Mouse (Mus musculus): ENCODE data around the gene Vps29.

Gene Vps29

DNA sequence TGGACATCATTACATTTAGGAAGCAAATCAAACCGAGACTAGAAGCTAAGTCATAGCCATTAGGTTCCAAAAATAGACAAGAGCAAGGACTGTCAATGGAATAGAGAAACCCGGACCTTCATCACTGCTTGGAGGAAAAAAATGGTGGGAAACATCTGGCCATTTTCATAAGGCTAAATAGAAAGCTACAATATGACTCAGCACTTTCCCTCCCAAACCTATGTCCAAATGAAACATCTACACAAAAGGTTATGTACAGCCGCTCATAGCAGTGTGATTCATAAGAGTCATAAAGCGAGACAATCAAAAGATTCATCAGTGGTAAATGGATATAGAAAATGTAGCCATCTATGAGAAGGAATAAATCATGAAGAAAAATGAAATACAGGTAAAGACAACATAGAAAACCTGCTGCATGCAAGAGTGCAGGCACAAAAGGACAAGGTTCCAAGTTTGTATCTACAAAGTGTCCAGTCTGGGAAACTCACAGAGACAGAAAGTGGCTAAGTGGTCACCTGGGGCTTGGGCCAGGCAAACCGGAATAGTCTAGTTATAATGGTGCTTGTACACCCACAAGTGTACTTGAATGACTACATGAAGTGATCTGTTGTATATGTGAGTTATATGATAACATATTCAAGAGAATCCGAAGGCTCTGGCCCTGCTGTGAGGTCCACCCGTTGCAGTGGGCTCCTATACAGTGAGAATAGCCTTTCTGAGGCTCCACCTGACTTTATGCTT is 17.4 kb upstream of the Vps29 start:
- no peak for DNase-seq (ENCODE audit: extremely low spot score, low spot score)

DNA sequence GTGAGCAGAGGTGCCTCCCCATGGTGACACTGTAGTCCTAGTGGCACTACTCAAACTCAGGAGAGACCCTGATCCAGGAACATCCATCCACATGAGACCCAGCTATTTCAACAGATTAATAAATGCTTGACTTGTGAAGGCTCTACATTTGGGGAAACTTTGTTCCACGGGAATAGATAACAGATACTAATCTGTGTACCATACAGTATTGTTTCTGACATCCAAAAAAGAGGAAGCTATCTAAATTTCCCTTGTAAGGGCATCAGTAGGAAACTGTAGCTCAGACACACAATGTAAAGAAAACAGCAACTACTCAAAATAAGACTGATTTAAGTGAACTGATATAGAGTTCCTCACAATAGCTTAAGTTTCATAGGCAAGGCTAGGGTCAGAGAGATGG is 11.3 kb upstream of the Vps29 start:
- no peak for DNase-seq (ENCODE audit: extremely low spot score, low spot score)

DNA sequence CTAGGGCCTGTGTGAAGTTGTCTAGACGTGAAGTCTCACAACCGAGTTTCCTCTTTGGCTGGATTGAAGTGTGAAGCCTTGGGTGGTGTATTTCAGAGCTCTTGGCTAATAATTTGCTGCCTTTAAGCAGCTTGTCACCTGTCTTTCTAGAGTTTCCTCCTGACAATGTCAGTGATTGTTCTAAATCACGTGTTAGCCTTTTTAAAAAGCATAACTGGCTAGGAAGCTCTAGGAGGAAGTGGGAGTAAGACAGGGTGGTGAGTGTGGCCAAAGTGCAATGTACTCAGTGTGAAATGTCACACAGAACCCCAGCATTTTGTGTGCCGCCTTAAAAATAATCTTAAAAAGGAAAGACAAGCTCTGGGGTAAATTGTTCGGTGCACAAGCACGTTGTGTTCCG is 10.4 kb upstream of the Vps29 start:
- no peak for DNase-seq (ENCODE audit: extremely low spot score, low spot score)

DNA sequence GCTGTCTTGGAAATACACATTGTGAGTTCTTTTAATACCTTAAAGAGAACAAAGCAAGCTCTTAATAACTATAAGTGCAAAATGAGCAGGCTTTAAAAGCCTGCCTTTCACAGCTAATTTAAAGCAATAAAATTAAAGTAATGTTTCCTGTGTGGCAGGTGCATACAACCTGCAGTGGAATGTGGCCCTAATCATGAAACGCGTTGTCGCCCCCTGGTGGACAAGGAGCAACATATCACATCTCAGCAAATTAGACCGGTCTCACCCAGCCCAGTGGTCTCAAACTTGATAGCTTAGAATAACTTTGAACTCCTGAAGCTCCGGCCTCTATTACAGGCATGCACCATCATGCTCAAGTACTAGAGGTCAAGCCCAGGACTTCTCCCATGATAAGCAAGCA is 9.9 kb upstream of the Vps29 start:
- peak; percentile 70 for DNase-seq (ENCODE audit: extremely low spot score, low spot score)

DNA sequence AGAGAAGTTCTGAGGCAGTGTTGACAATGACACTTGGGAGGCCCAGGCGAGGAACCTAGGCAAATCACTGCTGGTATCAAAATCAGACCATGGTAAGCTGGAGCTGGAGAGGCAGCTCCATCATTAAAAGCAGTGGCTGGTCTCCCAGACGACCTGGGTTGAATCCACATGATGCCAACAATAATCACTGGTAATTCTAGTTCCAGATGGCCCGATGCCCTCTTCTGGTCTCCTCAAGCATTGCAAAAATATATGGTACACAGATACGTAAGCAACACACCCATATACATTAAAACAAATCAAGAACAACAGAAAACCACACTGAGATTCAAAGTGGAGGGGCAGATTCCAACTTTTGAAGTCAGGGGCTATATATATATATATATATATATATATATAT is 8.4 kb upstream of the Vps29 start:
- DNase-seq (ENCODE audit: extremely low spot score, low spot score), result no peak

DNA sequence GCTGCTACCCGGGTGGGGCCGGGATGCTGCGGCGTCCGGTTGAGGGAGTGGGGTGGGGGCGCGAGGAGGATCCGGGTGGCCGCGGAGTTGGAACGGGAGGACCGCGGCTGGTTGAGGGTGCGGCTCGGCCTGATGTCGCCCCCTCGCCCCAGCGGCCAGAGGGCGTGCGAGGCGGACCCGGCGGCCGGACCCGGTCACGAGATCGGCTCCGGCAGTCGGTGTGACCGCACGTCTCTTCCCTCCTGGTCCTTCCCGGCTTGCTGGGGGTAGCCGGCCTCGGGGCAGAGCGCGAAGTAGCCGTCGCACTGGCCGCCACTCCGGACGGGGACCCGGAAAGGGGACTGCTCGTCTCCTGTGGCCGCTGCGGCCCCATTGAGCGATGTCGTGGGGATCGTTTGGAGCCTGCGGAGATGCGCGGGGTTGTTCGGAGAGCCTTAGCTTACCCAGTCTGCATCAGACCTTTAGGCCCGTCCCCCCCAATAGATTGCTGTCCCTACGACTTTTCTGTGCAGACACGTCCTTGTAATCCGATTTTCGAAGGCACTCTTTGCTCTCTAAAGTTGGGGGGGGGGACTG is 411 bp downstream of the Vps29 start:
- no peak for DNase-seq (ENCODE audit: extremely low spot score, low spot score)

DNA sequence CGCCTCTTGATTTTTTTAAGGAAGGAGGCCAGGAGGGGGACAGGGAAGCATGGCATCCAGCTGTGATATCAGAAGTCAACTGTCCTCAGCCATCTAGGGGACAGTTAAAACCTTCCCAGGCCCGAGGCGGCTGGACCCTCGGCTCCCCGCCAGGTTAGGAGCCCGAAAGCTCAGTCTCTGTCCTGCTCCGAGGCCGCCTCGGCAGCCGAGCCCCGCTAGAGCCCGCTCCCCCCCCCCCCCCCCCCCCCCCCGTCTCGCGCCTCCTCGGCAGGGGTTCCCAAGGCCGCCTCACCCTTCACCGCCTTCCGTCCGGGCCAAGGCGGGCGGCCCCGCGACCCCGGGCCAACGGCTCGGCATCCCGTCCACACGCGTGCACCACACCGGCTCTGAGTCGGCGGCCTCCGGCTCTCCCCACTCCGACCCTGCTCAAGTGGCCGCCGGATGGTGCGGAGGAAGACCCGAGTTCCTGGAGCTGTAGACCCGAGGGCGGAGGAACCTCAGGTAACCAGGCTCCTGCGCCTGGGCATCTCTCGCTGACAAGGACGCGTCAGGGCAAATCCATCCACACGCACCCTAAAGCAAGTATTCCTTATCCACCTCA is 17.5 kb downstream of the Vps29 start, which contains the start of gene Gpn3:
Gene Gpn3 (plus strand): TSS at position 286 of the 601 bp plus-strand sequence.
- no peak for DNase-seq (ENCODE audit: extremely low spot score, low spot score)

DNA sequence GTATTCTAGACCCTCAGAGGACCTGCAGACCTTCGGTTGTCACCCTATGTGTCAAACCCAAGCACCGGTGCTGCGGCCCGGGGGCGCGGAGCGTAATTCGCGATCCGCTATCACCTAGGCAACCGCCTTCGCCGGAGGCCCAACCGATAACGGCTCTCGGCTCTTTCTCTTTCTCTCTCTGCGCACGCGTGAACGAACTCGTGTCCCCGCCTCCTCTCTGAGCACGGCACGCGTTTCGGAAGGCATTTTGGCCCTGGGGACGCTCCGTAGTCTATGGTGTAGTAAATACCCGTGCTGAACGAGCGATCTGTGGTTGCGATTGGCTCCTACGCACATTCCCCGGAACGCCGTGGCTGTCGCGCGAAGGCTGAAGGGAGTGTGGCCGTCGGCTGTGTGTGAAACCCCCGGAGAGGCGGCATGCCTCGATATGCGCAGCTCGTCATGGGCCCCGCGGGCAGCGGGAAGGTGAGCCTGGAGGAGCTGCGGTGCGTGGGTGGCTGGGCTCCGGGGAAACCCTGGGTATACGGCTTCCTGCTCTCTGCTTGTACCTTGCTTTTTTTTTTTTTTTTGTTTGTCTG is 18.1 kb downstream of the Vps29 start, which contains the start of gene Fam216a:
Gene Fam216a (minus strand): TSS at position 173 of the 578 bp plus-strand sequence.
- DNase-seq (ENCODE audit: extremely low spot score, low spot score), result peak; percentile 100

DNA sequence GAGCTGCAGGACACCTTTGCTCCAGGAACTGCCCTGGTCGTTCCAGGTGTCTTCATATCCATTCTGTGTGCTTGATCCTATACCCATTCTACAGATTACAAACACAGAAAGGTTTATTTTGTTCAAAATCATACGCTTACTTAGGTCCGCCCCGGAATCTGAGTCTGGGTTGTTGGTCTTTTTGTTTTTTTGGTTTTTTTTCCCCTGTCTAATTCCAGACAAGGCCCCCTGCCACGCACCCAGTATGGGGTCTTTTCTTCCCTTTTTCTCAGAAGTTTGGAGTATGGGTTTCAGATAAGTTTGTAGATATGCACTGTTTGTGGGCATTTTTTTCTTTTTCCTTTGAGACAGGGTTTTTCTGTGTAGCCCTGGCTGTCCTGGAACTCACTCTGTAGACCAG is 18.7 kb downstream of the Vps29 start:
- no peak for DNase-seq (ENCODE audit: extremely low spot score, low spot score)

DNA sequence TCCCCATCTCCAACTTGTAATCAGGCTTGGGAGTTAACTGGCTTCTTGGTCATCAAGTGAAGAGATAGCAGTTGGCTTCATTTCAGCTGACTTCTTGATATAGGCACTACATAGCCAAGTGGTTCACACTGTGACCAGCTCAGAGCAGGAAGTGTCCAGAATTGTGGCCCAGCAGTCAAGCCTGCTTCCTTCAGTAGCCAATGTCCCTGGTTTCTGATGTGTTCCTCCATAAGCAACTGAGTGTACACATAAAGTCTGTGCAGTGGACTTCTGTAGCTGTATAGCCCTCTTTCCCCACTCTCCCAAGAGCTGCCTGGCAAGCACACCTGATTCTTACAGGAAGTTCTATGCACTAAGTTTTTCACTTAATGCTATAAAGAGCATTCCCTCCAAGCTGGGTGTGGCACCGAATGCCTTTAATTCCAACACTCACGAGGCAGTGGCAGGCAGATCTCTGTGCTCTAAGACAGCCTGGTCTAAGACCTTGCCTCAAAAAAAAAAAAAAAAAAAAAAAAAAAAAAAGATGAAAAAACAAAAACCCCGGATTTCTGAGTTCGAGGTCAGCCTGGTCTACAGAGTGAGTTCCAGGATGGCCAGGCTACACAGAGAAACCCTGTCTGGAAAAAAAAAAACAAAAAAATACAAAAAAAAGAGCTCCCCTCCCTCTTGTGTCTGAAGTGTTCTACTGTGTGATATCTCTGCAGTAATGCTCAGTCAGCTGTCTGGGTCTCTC is 23.1 kb downstream of the Vps29 start:
- no peak for DNase-seq (ENCODE audit: extremely low spot score, low spot score)

DNA sequence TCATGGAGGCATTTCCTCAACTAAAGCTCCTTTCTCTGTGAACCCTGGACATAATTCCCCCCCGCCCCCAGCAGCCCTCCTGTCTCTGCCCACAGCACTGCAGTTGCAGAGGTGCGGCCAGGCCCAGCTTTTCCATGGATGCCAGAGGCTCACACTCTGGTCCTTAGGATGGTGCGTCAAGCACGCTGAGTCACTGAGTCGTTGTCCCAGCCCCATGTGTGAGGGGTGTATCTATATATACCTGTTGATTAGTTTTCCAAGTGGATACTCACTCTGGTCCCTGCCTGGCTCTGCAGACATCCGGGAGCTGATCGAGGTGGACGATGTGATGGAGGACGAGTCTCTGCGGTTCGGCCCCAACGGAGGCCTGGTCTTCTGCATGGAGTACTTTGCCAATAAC is 24.0 kb downstream of the Vps29 start:
- no peak for DNase-seq (ENCODE audit: extremely low spot score, low spot score)

DNA sequence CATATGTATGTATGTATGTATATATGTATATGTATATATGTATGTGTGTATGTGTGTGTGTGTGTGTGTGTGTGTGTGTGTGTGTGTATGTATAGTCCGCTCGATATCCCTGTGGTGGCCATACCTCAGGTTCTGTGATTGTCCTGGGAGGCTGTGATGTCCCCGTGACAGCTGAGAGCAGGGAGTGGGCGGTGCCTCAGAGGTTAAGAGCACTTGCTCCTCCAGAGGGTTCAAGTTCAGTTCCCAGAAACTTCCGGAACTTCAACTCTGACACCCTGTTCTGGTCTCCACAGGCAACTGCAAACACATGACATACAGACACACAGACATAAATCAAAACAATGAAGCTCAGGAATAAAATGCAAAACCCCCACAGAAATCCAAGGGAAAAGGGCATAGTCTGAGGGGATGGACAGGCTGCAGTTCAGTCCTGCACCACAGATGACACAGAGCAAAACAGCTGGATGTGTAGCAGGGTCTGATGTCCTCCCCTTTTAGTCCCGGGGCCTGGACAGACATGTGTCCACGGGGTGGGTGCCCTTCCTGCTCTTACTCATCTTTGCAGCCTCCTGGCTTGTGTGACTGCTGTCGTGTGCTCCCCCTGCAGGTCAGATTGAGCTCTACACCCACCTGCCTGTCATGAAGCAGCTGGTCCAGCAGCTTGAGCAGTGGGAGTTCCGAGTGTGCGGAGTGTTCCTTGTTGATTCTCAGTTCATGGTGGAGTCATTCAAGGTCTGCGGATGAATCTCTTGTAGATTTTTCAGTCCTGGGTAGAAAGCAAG is 25.4 kb downstream of the Vps29 start:
- DNase-seq (ENCODE audit: extremely low spot score, low spot score), result peak; percentile 66

DNA sequence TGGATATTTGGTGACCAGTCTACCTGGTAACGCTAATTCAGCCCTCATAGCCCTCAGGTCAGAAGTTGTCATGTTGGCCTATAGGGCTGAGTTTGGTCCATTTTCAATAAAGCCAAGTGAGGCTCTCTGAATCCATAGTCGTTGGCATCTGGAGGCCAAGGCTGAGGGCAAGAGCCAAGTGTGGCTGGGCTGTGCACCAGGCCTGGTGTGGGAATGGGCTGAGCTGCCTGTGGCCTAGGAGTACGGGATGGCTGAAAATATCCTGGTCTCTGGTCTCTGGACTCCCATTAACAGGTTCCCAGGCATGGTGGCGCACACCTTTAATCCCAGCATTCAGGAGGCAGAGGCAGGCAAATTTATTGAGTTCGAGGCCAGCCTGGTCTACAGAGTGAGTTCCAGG is 35.8 kb downstream of the Vps29 start:
- no peak for DNase-seq (ENCODE audit: extremely low spot score, low spot score)

DNA sequence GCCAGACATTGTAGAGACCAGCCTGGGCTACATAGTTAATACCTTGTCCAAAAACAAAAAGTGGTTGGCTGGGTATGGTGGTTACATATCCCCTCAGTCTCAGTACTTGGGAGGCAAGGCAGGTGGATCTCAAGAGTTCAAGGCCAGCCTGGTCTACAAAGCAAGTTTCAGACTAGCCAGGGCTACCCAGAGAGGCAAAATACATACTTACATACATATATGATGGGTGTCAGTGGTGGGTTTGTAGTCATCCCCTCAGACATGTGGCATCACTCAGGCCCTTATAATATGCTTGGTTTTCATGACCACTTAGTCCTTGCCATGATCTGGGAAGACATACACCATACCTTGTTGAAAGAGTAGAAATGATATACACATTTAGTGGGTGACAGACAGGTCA is 36.5 kb downstream of the Vps29 start:
- DNase-seq (ENCODE audit: extremely low spot score, low spot score), result no peak

DNA sequence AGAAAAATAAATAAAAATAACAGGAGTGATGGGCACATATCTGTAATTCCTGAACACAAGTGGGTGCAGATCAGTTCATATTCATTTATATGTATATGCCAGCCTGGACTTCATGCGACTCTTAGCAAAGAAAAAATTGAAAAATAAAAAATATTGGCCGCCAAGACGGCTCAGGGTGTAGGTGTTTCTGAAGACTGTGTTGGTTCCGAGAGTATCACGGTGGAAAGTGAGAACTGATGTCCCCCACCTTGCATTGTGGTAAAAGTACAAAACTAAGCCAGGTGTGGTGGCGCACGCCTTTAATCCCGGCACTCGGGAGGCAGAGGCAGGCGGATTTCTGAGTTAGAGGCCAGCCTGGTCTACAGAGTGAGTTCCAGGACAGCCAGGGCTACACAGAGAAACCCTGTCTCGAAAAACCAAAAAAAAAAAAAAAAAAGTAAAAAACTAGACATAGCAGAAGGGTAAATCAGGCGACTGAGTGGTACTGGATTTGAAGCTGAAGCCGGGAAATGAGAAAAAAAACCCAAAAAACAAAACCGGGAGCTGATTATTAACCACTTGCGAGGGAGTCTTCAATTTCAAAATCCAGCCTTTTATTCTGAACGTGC is 37.1 kb downstream of the Vps29 start:
- DNase-seq (ENCODE audit: extremely low spot score, low spot score), result no peak

DNA sequence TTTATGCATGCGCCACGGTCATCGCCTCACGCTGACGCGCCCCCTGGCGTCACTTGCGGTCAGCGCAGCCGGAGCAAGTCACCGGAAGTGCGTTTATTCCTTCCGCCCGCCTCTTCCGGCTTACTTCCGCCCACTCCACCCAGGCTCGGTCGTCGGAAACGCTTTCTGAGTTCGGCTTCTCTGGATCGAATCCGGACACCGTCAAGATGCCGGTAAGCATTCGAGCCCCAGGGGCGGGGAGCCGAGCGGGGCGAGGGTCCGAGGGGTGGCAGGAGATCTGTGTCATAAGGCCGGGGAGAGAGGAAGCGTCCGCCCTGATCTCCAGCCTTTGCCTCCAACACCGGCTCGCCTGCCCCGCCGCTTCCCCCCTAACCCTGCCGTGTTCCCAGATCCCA is 37.6 kb downstream of the Vps29 start, which contains the start of gene Arpc3:
Gene Arpc3 (plus strand): TSS at position 93 of the 395 bp plus-strand sequence.
- DNase-seq (ENCODE audit: extremely low spot score, low spot score), result peak; percentile 94

DNA sequence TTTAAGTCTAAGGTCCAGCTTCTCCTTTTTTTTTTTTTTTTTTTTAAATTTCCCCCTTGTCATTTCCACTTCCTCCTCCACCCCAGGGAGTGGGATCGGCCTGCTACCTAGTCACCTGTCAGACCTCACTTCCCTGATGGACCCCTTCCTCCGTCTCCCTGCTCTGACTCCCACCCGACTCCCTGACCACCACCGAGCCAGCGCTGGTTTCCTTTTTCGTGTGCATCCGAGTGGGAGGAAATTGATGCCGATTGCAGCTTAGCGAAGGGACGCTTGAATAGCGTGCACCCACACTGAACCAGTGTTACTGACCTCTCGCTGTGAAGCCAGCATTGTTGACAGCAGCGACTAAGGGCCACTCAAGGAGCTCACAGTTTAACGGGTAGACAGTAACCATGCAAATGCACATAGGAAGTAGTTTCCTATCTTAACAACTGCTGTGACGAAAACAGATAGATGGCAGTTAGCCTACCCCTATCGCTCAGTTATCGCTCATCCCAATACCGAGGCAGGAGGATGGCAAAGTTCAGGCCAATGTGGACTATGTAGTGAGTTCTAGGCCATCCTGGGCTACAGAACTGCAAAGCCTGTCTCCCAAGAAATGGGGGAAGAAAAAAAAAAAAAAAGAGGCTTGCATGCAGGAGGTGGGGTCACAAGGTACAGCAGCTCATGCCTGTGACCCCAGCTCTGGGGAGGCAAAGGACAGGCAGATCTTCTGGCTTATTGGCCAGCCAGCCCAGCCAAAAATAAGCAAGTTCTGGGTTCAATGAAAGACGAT is 38.2 kb downstream of the Vps29 start:
- no peak for DNase-seq (ENCODE audit: extremely low spot score, low spot score)

DNA sequence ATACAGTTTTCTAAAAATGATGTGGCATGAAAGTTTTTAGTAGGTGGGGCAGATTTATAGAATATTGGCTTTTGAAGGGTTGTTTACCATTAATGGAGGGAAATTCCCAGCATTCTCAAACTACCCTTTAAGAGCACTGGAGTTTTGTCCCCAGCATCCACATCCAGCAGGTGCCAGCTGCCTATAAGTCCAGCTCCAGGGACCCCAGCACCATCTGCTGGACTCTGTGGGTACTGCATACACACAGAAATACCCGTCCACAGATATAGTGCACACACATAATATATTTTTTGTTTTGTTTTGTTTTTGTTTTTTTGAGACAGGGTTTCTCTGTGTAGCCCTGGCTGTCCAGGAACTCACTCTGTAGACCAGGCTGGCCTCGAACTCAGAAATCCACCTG is 39.7 kb downstream of the Vps29 start:
- peak; percentile 75 for DNase-seq (ENCODE audit: extremely low spot score, low spot score)

DNA sequence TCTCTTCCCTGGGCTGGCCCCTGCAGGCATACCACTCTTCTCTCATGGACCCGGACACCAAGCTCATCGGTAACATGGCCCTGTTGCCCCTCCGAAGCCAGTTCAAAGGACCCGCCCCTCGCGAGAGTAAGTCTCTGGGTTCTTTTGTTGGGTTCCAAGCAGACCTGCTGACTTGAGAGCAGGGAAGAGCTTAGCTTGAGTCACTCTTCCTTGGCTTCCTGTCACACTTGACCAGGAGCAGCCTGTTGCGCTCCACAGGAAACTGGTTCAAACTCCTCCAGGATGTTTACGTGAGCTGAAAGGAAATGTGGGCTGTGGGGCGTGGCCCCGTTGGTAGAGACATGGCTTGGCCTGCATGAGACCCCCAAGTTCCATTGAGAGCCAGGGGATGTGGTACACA is 42.6 kb downstream of the Vps29 start:
- no peak for DNase-seq (ENCODE audit: extremely low spot score, low spot score)

DNA sequence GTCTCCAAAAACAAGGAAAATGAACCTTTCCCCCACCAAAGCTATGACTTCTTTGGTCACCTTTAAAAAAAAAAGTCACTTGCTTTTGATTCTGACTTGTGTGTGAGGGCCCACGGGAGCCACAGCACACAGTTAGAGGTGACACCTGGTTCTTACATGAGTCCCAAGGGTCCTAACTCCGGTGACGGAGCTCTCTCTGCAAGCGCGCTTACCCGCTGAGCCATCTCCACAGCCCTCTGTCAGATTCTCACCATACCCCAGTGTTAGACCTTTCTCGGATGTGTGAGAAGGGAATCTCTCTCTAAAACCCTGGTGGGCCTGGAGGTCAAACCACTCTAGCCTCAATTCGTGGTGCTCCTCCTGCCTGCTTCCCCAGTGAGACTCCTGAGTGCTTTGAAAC is 43.3 kb downstream of the Vps29 start:
- DNase-seq (ENCODE audit: extremely low spot score, low spot score), result no peak
